Mouse (Mus musculus) forebrain, embryonic 16.5 days (tissue): ENCODE results near the gene Tex2. TPM values are rescaled to one million over a fixed set of nuclear protein-coding genes. Genes with fewer than 3 reads are reported as not detected.

Experiments used
- ATAC-seq: fragments of 200-750 bp; cut with Nextera tagmentation; 2 replicates; pipeline ENCODE4 v1.8.0; 2017; ENCODE audit warnings: mild to moderate bottlenecking, moderate library complexity
- H3K27ac ChIP-seq: fragments of 300-500 bp; sonication (generic); 2 replicates; pipeline ENCODE4 v1.5.1; 2014; ENCODE audit warnings: low read length, control low read depth
- H3K27me3 ChIP-seq: fragments of 300-500 bp; sonication (generic); replicated peaks from 2 replicates; pipeline ENCODE4 v1.6.1; 2014; ENCODE audit warnings: low read length; ENCODE audit not compliant: control insufficient read depth, insufficient read depth
- H3K36me3 ChIP-seq: fragments of 300-500 bp; sonication (generic); 2 replicates; pipeline ENCODE4 v1.6.1; 2014; ENCODE audit not compliant: control insufficient read depth, insufficient read depth
- H3K4me1 ChIP-seq: fragments of 300-500 bp; sonication (generic); replicated peaks from 2 replicates; pipeline ENCODE4 v1.6.1; 2014; ENCODE audit warnings: low read length; ENCODE audit not compliant: control insufficient read depth, insufficient read depth
- H3K4me2 ChIP-seq: fragments of 300-500 bp; sonication (generic); 2 replicates; pipeline ENCODE4 v1.6.1; 2014; ENCODE audit warnings: mild to moderate bottlenecking, low read length, control low read depth
- H3K4me3 ChIP-seq: fragments of 300-500 bp; sonication (generic); replicated peaks from 2 replicates; pipeline ENCODE4 v1.5.1; 2014; ENCODE audit warnings: mild to moderate bottlenecking, low read length, control low read depth
- H3K9ac ChIP-seq: fragments of 300-500 bp; sonication (generic); replicated peaks from 2 replicates; pipeline ENCODE4 v1.6.1; 2014; ENCODE audit warnings: low read depth, low read length, control low read depth
- H3K9me3 ChIP-seq: fragments of 300-500 bp; sonication (generic); 2 replicates; pipeline ENCODE4 v1.6.1; 2016; ENCODE audit warnings: low read length; ENCODE audit not compliant: control insufficient read depth
- WGBS: fragments of 180-500 bp; shearing (Covaris S2); extraction: QIAGEN DNeasy Blood & Tissue Kit; methylation state at CpG from one replicate; pipeline ENCODE4 v1.1.7; 2014; 5-methylcytosine and 5-hydroxymethylcytosine counted together
- polyA plus RNA-seq: library from polyadenylated mRNA; unstranded; fragments of >200 nt; fragmentation: Nextera tagmentation; extraction: Ambion mirVana; gene quantifications from 2 replicates; pipeline ENCODE4 v1.2.1, GENCODE M21; 2015

Gene Tex2
- polyA plus RNA-seq, 1 experiment from 2014 or later: 20.3 TPM

- Histone ChIP-seq H3K4me3 (no peak overlapping the region), H3K9me3 (no peaks in the 10 kb centered on the region), H3K4me1 (0 out of 2 replicates have a peak, but pooled peaks cover 3% of the 10 kb centered on the region), H3K27ac (no peak overlapping the region), H3K36me3 (no peaks in the 10 kb centered on the region), H3K27me3 (no peaks in the 10 kb centered on the region), H3K9ac (no peak overlapping the region), H3K4me2 (no peak overlapping the region)
- ATAC-seq: no peak
- WGBS: 44% methylated on average over 5 of the region's 5 CpGs
Observed at GRCm38 (mm10) chr11:106463845-106464244, 149.4 kb downstream of the Tex2 start.

- no peak for ATAC-seq
- Histone ChIP-seq H3K36me3 (no peaks in the 10 kb centered on the region), H3K9me3 (no peaks in the 10 kb centered on the region), H3K9ac (no peak overlapping the region), H3K27ac (no peak overlapping the region), H3K4me3 (no peak overlapping the region), H3K4me2 (no peak overlapping the region), H3K27me3 (no peaks in the 10 kb centered on the region), H3K4me1 (0 out of 2 replicates have a peak, but pooled peaks cover 3% of the 10 kb centered on the region)
- WGBS: 82% methylated on average over 3 of the region's 3 CpGs
Observed at GRCm38 (mm10) chr11:106462309-106462708, 150.9 kb downstream of the Tex2 start.

- 80% methylated on average over 5 of the region's 5 CpGs for WGBS
- Histone ChIP-seq H3K9me3 (no peaks in the 10 kb centered on the region), H3K4me2 (no peak overlapping the region), H3K36me3 (no peaks in the 10 kb centered on the region), H3K27ac (no peak overlapping the region), H3K27me3 (no peaks in the 10 kb centered on the region), H3K9ac (no peak overlapping the region), H3K4me3 (no peak overlapping the region), H3K4me1 (0 out of 2 replicates have a peak, but pooled peaks cover 3% of the 10 kb centered on the region)
- ATAC-seq: no peak
Observed at GRCm38 (mm10) chr11:106461145-106461932, 151.9 kb downstream of the Tex2 start.

GRCm38 (mm10) chr11:106460671-106461070 is 152.6 kb downstream of the Tex2 start:
- WGBS: 95% methylated on average over 1 of the region's 1 CpGs
- no peak for ATAC-seq
- no peak overlapping the region for H3K27ac ChIP-seq

GRCm38 (mm10) chr11:106458540-106458939 is 154.7 kb downstream of the Tex2 start:
- no peaks in the 10 kb centered on the region for H3K4me1 ChIP-seq
- no peak for ATAC-seq

More at GRCm38 (mm10) chr11:106460671-106461070, 152.6 kb downstream of the Tex2 start:
- no peak overlapping the region for H3K9ac ChIP-seq
- no peaks in the 10 kb centered on the region for H3K27me3 ChIP-seq
- H3K9me3 ChIP-seq: no peaks in the 10 kb centered on the region
- no peak overlapping the region for H3K4me3 ChIP-seq
- 0 out of 2 replicates have a peak, but pooled peaks cover 3% of the 10 kb centered on the region for H3K4me1 ChIP-seq
- no peak overlapping the region for H3K4me2 ChIP-seq
- H3K36me3 ChIP-seq: no peaks in the 10 kb centered on the region

More at GRCm38 (mm10) chr11:106458540-106458939, 154.7 kb downstream of the Tex2 start:
- no peaks in the 10 kb centered on the region for H3K9me3 ChIP-seq
- no peak overlapping the region for H3K27ac ChIP-seq
- no peak overlapping the region for H3K4me2 ChIP-seq
- no peaks in the 10 kb centered on the region for H3K36me3 ChIP-seq
- no peaks in the 10 kb centered on the region for H3K27me3 ChIP-seq
- no peak overlapping the region for H3K9ac ChIP-seq
- WGBS: 97% methylated on average over 4 of the region's 4 CpGs
- no peak overlapping the region for H3K4me3 ChIP-seq

Other genes starting within 250 kb of the Tex2 start
- gene Prr29, start 248.0 kb downstream of the Tex2 start, polyA plus RNA-seq: not detected in 2 replicates
- gene Icam2, start 225.3 kb downstream of the Tex2 start, polyA plus RNA-seq: 10.9 and 12.6 TPM in 2 replicates
- gene Ern1, start 125.6 kb downstream of the Tex2 start, polyA plus RNA-seq: 4.9 and 6.0 TPM in 2 replicates
- gene Pecam1, start 137.2 kb upstream of the Tex2 start, polyA plus RNA-seq: 14.7 and 18.3 TPM in 2 replicates
- gene Milr1, start 137.8 kb upstream of the Tex2 start, polyA plus RNA-seq: 0.35 and 0.72 TPM in 2 replicates
- gene Polg2, start 166.1 kb upstream of the Tex2 start, polyA plus RNA-seq: 8.8 and 8.9 TPM in 2 replicates
- 520 and 566 TPM in 2 replicates for gene Ddx5, start 175.8 kb upstream of the Tex2 start, polyA plus RNA-seq
- 22.5 and 25.9 TPM in 2 replicates for gene Cep95, start 175.8 kb upstream of the Tex2 start, polyA plus RNA-seq